Mouse (Mus musculus): Measurements from ENCODE around the gene Lancl1. TPM values are rescaled to one million over a fixed set of nuclear protein-coding genes. Genes with fewer than 3 reads are reported as not detected.

Lancl1 gene
- polyA plus RNA-seq (2014; fragmentation: Illumina TruSeq; extraction: RNeasy Lipid Tissue Mini Kit (QIAGEN cat#74804); ENCODE audit: insufficient read depth, low read depth, low replicate concordance), result 36.3 TPM

GRCm38 (mm10) chr1:67038246-67038987 is at the start of gene Lancl1:
TSS of gene Lancl1 (minus strand) at chr1:67038872.

Other genes starting within 250 kb of the Lancl1 start
- gene Kansl1l, start 221.3 kb downstream of the Lancl1 start, polyA plus RNA-seq (2014; fragmentation: Illumina TruSeq; extraction: RNeasy Lipid Tissue Mini Kit (QIAGEN cat#74804); ENCODE audit: insufficient read depth, low read depth, low replicate concordance), result 5.9 TPM
- 104 TPM for gene Acadl, start 175.6 kb downstream of the Lancl1 start, polyA plus RNA-seq (2014; fragmentation: Illumina TruSeq; extraction: RNeasy Lipid Tissue Mini Kit (QIAGEN cat#74804); ENCODE audit: insufficient read depth, low read depth, low replicate concordance)
- 8.5 TPM for gene Myl1, start 93.5 kb downstream of the Lancl1 start, polyA plus RNA-seq (2014; fragmentation: Illumina TruSeq; extraction: RNeasy Lipid Tissue Mini Kit (QIAGEN cat#74804); ENCODE audit: insufficient read depth, low read depth, low replicate concordance)
- not detected for gene Cps1, start 84.2 kb upstream of the Lancl1 start, polyA plus RNA-seq (2014; fragmentation: Illumina TruSeq; extraction: RNeasy Lipid Tissue Mini Kit (QIAGEN cat#74804); ENCODE audit: insufficient read depth, low read depth, low replicate concordance)